Mouse (Mus musculus) large intestine, adult 2 months (tissue): ENCODE results near the gene Mtmr14. TPM values are rescaled to one million over a fixed set of nuclear protein-coding genes. Genes with fewer than 3 reads are reported as not detected.

ENCODE experiments used
- DNase-seq: peaks from one replicate; pipeline ENCODE4 v3.0.0-alpha.2; 2012; ENCODE audit warnings: low read depth, low spot score
- WGBS: fragments of 180-500 bp; shearing (Covaris S2); methylation state at CpG from one replicate; pipeline ENCODE4 v1.1.7; 2018; 5-methylcytosine and 5-hydroxymethylcytosine counted together
- polyA plus RNA-seq: library from polyadenylated mRNA; depleted of rRNA; stranded (reverse); fragments of >200 nt; gene quantifications from 2 replicates; pipeline ENCODE4 v1.2.3, GENCODE M21; 2012

The Mtmr14 gene
- polyA plus RNA-seq, 1 experiment = 40.6 TPM

- DNase-seq = no peak
- 86% methylated on average over 3 of the region's 3 CpGs for WGBS
These were observed 34.7 kb downstream of the Mtmr14 start for GRCm38 (mm10) chr6:113272365-113272764.

DNA sequence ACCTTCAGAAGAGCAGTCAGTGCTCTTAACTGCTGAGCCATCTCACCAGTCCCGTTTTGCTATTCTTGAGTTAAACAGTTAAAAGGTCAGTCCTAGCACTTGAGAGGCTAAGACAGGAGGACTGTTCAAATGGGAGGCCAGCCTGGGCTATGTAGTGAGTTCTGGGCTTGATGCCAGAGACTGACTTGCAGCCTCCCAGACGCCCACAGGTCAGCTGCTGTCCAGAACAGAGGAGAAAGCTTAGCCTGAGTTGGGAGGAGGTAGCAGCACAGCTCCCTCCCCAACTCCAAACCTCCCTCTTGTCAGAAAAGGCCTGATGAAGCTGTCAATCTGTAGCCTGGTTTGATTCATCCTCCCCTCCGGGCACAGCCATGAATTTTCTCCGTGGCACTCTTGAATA lies 39.2 kb downstream of the Mtmr14 start:
- DNase-seq = no peak
- WGBS = 65% methylated on average over 4 of the region's 4 CpGs

DNA sequence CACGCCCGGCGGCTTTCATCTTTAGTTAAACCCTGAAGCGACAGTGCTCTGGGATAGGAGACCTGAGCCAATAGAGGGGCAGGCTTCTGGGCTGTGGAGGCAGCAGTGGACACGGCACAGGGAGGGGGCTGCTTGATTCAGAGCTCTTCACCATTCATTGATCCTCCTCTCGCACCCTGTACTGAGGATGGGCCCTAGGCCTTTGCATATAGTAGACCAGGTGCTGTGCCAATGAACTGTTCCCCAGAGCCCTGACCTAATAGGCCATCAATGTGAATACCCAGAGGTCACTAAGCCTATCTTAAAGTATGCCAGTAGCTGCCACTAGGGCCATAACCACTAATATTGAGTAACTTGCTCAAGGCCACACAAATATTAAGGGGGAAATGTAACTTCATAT lies 44.0 kb downstream of the Mtmr14 start:
- no peak for DNase-seq
- WGBS = 68% methylated on average over 6 of the region's 6 CpGs

- DNase-seq = peak; percentile 2
- 6% methylated on average over 37 of the region's 37 CpGs for WGBS
These were observed 44.6 kb downstream of the Mtmr14 start, which contains the start of gene Cpne9 for GRCm38 (mm10) chr6:113282101-113282802. Gene Cpne9 (plus strand): TSS chr6:113282307.

- DNase-seq = no peak
- 3% methylated on average over 22 of the region's 22 CpGs for WGBS
These were observed 45.3 kb downstream of the Mtmr14 start for GRCm38 (mm10) chr6:113282969-113283368.

- 9% methylated on average over 6 of the region's 6 CpGs for WGBS
- peak; percentile 6 for DNase-seq
These were observed 45.9 kb downstream of the Mtmr14 start for GRCm38 (mm10) chr6:113283500-113283899.

- DNase-seq = no peak
- WGBS = 62% methylated on average over 3 of the region's 3 CpGs
These were observed 47.3 kb downstream of the Mtmr14 start for GRCm38 (mm10) chr6:113284931-113285330.

GRCm38 (mm10) chr6:113286316-113286715 lies 48.7 kb downstream of the Mtmr14 start:
- DNase-seq = no peak
- 45% methylated on average over 1 of the region's 1 CpGs for WGBS

DNA sequence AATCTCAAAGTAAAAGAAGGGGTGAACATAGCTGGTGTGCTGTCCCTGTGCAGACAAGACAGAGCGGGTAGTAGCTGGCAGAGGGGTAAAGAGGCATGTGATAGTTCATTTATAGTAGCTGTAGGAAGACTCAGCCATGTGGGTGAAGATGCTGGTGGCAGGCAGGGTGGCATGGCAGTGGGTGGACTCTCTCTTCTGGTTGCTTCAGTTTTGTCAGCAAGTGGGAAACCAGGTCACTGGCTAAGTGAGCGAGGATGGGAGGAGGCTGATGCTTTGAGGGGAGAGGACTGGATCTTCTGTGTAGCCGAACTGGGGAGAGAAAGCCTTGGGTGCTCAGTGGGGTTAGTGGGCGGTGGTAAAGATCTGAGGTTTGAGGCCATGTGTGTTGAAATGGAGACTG lies 49.6 kb downstream of the Mtmr14 start:
- WGBS = 75% methylated on average over 4 of the region's 4 CpGs
- no peak for DNase-seq

DNA sequence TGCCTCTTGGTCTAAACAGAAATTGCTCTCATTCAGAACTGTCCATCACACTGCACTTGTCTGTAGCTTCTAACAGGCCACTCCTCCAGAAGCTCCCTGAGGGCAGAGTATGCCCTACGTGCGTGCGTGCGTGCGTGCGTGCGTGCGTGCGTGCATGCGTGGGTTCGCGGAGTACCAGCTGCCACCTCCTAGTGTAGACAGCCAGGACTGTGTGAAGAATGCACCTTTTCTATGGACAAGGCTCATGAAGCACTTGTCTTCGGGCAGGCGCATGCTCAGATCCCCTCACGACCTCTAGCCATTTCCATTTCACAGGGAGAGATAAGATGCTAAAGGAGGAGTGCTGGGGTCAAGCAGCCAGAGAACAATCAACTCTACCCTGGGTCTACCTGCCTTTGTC lies 51.7 kb downstream of the Mtmr14 start:
- 93% methylated on average over 15 of the region's 15 CpGs for WGBS
- DNase-seq = no peak

GRCm38 (mm10) chr6:113290346-113290745 lies 52.7 kb downstream of the Mtmr14 start:
- 72% methylated on average over 6 of the region's 6 CpGs for WGBS
- DNase-seq = no peak

GRCm38 (mm10) chr6:113292938-113293337 lies 55.3 kb downstream of the Mtmr14 start:
- WGBS = 52% methylated on average over 5 of the region's 5 CpGs
- no peak for DNase-seq

DNA sequence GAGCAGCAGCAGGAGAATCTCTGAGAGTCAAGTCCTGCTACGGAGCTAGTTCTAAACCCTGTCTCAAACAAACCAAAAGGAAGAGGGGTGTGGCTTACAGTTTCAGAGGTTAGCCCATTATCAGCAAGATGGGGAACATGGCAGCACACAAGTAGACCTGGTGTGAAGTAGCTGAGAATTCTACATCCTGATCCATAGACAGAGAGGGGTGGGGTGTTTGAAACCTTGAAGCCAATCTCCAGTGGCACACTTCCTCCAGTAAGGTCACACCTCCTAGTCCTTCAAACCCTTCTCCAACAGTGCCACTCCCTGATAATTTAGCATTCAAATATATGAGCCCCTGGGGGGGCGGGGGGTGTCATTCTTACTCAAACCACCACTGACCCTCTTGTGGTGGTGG lies 58.4 kb downstream of the Mtmr14 start:
- no peak for DNase-seq
- whole genome bisulfite sequencing = 89% methylated on average over 2 of the region's 2 CpGs

GRCm38 (mm10) chr6:113296639-113297038 lies 59.0 kb downstream of the Mtmr14 start:
- 44% methylated on average over 4 of the region's 4 CpGs for WGBS
- no peak for DNase-seq

DNA sequence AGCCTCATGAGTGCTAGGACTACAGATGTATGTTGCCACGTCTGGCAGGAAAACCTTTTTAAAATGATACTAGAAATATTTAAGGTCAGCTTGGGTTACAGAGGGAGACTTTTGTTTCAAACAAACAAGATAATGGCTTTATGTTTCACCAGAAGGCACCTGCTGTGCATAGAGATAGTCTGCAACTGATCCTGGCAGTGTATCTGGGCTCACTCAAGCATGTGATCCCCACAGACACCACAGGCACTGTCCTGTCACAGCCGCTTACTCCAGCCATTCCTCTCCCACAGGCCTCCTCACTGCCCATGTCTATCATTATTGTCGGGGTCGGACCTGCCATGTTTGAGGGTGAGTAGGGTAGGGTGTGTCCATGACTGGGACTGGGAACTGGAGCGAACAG lies 63.7 kb downstream of the Mtmr14 start:
- 82% methylated on average over 5 of the region's 5 CpGs for WGBS
- no peak for DNase-seq

DNA sequence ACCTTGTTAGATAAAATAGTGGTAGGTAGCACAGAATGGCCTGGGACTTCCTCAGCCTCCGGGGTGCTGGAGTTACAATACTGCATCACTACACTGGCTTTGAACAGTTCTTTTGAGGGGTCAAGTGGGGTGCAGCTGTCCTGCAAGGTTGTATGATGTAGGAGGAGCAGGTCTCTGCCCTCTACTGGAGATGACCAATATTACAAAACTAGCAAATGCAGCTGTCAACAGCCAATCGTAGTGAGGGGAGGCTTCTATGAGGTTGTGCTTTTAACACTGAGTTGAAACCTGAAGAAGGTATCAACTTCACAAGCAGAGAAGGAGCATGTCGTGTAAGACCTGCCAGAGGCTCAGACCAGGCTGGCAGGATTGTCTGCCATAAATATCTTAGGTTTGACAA lies 64.6 kb downstream of the Mtmr14 start:
- WGBS = 19% methylated on average over 3 of the region's 3 CpGs
- DNase-seq = no peak

- WGBS = under 1% methylated on average over 50 of the region's 50 CpGs
- peak; percentile 97 for DNase-seq
These were observed 68.8 kb downstream of the Mtmr14 start for GRCm38 (mm10) chr6:113306322-113306985.

GRCm38 (mm10) chr6:113306986-113307349 lies 69.3 kb downstream of the Mtmr14 start, which contains the start of gene Brpf1:
Gene Brpf1 (plus strand): TSS chr6:113307137.
- WGBS = 0% methylated on average over 32 of the region's 32 CpGs
- no peak for DNase-seq

DNA sequence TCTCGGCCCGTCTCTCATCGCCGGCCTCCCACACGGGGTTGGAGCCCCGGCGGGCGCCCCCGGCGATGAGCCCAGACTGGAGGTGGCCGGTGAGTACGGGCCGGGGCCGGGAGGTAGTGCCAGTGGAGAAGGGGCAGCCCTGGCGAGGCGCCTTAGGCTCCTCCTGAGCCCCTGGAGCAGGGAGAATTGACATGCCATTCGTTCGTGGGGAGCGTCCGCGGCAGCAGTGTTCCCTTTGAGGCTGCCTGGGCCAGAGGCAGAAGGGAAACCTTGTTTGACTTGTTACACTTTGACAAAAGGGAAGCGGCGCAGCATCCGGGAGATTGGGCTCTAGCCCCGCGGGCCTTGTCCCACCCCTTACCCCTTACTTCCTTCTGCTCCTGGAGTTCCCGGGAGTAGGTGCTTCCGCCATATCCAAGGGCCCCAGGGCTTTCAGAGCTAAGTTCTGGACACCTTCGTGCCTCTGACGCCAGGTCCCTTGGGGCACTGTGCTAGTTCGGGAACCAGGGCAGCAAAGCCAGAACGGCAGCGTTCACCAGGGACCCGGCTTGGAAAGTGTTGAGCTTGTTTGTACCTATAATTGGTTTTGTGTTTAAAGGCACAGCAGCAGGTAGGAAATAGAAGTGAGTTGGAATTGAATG lies 70.0 kb downstream of the Mtmr14 start:
- no peak for DNase-seq
- under 1% methylated on average over 34 of the region's 34 CpGs for WGBS

DNA sequence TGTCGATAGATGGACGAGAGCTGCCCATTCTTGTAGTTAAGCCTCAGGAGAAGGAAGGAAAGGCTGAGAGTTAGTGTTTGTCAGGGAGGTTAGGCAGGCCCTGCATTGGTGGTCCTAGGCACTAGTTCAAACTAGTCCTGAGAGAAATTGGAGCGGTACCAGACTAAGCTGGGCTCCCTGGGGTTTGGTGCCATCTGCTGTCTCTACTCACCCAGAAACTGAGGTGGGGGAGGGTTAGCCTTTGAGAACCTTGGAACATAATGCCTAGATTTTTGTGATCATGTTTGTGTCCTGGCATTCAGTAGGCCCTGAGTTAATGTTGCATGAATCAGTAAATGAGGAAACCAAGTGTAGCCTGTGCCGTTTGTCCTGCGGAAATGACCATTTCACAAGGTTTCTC lies 70.5 kb downstream of the Mtmr14 start:
- WGBS = 11% methylated on average over 5 of the region's 5 CpGs
- DNase-seq = no peak

GRCm38 (mm10) chr6:113315972-113316371 lies 78.3 kb downstream of the Mtmr14 start:
- DNase-seq = no peak
- WGBS = 91% methylated on average over 3 of the region's 3 CpGs
